Mouse (Mus musculus): ENCODE measurements around the gene Olfr1129. TPM values are rescaled to one million over a fixed set of nuclear protein-coding genes. Genes with fewer than 3 reads are reported as not detected.
"Not testable (repeated sequence)": the region's sequence is repeated elsewhere in the genome, so short reads cannot be mapped to it uniquely, and the experiment has no call there.

The Olfr1129 gene
- not detected for total RNA-seq (2021)

- intact Hi-C loops (cut with DNase I); DNase-seq (ENCODE audit: low spot score): not testable (repeated sequence)
These were observed at the start of gene Olfr1129 for GRCm38 (mm10) chr2:87573602-87574001. Gene Olfr1129, plus strand, starts transcription at chr2:87573902.

- intact Hi-C loops (cut with DNase I); DNase-seq (ENCODE audit: low spot score): not testable (repeated sequence)
These were observed 47.6 kb upstream of the Olfr1129 start for GRCm38 (mm10) chr2:87525899-87526616.

- no peak for DNase-seq (ENCODE audit: low spot score)
- intact Hi-C loops (cut with DNase I), result no loop called here
These were observed 42.2 kb upstream of the Olfr1129 start, which contains the start of gene Olfr153 for GRCm38 (mm10) chr2:87531496-87531895. Gene Olfr153, plus strand, starts transcription at chr2:87531796.

- intact Hi-C loops (cut with DNase I), result no loop called here
- no peak for DNase-seq (ENCODE audit: low spot score)
These were observed 38.9 kb upstream of the Olfr1129 start for GRCm38 (mm10) chr2:87534826-87535225.

DNA sequence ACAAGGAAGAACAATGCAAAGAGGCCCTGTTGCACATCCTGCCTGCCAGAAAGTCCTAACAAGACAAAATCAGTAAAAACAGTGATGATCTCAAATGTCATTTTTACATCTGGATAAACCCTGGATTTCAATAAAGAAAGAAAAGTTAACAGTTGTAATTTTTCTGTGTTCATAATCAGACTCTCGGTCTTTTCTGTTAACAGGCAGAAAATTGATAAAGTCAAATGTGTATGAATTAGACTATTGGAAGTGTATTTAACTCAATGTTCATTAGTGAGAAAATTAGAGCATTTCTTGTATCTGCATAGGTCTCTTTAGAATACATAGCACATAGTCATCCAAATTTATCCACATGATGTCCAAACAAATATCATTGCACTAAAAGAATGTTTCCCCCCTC is 28.3 kb upstream of the Olfr1129 start, which contains the start of gene Olfr1128:
Gene Olfr1128, minus strand, starts transcription at position 101 of the 400 bp plus-strand sequence.
- intact Hi-C loops (cut with DNase I), result no loop called here
- no peak for DNase-seq (ENCODE audit: low spot score)

DNA sequence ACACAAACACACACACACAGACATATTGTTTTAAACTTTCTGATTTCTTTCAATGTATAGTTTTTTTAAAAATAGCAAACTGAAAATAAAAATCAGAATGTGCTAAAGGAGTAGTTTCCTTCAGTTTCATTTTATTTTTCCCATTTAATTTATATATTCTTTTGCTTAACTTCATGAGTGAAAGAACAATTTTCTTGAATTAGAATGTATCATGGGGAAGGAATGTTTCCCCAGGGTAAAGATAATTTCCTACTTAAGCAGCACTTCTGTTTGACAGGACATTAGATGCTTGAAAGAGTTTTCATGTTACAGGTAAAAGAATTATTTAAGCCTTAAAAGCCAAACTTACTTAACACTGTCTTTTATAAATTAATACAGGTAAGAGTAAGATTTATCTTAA is 32.2 kb downstream of the Olfr1129 start, which contains the start of gene Olfr1130:
Gene Olfr1130, plus strand, starts transcription at position 301 of the 400 bp plus-strand sequence.
- intact Hi-C loops (cut with DNase I); DNase-seq (ENCODE audit: low spot score): not testable (repeated sequence)

DNA sequence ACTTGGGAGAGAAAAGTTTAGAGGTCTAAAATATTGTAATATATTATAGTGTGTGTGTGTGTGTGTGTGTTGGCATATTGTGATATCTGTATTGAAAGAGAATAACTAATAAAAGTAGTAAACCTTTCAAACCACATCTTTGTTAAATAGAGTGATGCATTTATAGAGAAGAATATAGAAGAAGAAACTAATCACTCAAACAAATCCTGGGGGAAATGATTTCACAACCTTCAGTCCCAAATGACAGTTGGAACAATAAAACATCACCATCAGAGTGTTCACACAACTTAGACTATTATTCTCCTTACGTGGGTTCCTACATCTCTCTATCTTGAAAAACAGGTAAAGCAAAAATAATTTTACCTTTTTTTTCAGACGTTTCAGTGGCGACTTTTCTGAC is 53.1 kb downstream of the Olfr1129 start, which contains the start of gene Olfr1131:
Gene Olfr1131, plus strand, starts transcription at position 301 of the 400 bp plus-strand sequence.
- intact Hi-C loops (cut with DNase I), result no loop called here
- DNase-seq (ENCODE audit: low spot score), result no peak

Other genes with a start within 250 kb of the Olfr1129 start
- not detected for gene Olfr1120, start 219.1 kb upstream of the Olfr1129 start, total RNA-seq (2021)
- not detected for gene Olfr1121, start 204.0 kb upstream of the Olfr1129 start, total RNA-seq (2021)
- gene Olfr1122, start 188.1 kb upstream of the Olfr1129 start, total RNA-seq (2021), result under 1 TPM in 1 of 2 experiments, not detected in 1; 0.05 TPM
- not detected for gene Olfr1123, start 157.3 kb upstream of the Olfr1129 start, total RNA-seq (2021)
- gene Olfr1124, start 143.6 kb upstream of the Olfr1129 start, total RNA-seq (2021), result not detected
- gene Olfr1126, start 119.9 kb upstream of the Olfr1129 start, total RNA-seq (2021), result not detected
- not detected for gene Pramel7, start 76.8 kb upstream of the Olfr1129 start, total RNA-seq (2021)
- gene Pramel6, start 67.3 kb upstream of the Olfr1129 start, total RNA-seq (2021), result not detected
- gene Olfr153, start 42.1 kb upstream of the Olfr1129 start, total RNA-seq (2021), result not detected
- gene Olfr1128, start 28.4 kb upstream of the Olfr1129 start, total RNA-seq (2021), result not detected
- gene Olfr1130, start 32.3 kb downstream of the Olfr1129 start, total RNA-seq (2021), result not detected
- gene Olfr1131, start 53.2 kb downstream of the Olfr1129 start, total RNA-seq (2021), result not detected
- not detected for gene Olfr1132, start 63.6 kb downstream of the Olfr1129 start, total RNA-seq (2021)
- not detected for gene Olfr1133, start 73.5 kb downstream of the Olfr1129 start, total RNA-seq (2021)
- not detected for gene Olfr1134, start 84.6 kb downstream of the Olfr1129 start, total RNA-seq (2021)
- not detected for gene Olfr1135, start 99.8 kb downstream of the Olfr1129 start, total RNA-seq (2021)
- gene Olfr1136, start 120.0 kb downstream of the Olfr1129 start, total RNA-seq (2021), result not detected
- gene Olfr1137, start 139.3 kb downstream of the Olfr1129 start, total RNA-seq (2021), result not detected
- gene Olfr1138, start 166.1 kb downstream of the Olfr1129 start, total RNA-seq (2021), result not detected
- not detected for gene Olfr1140, start 169.8 kb downstream of the Olfr1129 start, total RNA-seq (2021)
- gene Olfr1141, start 180.1 kb downstream of the Olfr1129 start, total RNA-seq (2021), result not detected
- gene Olfr152, start 205.6 kb downstream of the Olfr1129 start, total RNA-seq (2021), result not detected
- gene Olfr1143, start 226.7 kb downstream of the Olfr1129 start, total RNA-seq (2021), result not detected
- not detected for gene Olfr1145, start 235.9 kb downstream of the Olfr1129 start, total RNA-seq (2021)